Comparison of ENCODE assay signal across 8 mouse cellular contexts in the genomic region with DNA sequence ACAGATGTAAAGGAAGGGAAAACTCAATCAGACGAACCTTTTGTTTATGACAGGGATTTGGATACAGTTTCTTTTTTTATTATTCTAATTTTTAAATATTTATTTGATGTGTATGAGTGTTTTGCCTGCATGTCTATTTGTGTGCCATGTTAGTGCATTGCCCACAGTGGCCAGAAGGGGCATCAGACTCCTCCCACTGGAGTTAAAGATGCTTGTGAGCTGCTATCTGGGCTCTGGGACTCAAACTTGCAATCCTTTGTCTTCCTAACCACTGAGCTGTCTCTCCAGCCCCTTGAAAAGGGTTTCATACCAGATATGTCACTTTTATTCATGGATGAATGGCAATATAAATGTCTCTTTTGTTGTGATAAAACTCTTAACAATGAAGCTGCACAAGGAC.
DNase-seq lines count a peak whose midpoint lies in the region; ATAC-seq and TF ChIP-seq lines count a peak whose summit lies in the region.
"Had no signal": no experiment of that assay in that cellular context is flagged by ENCODE, and none has a peak within 500 bp of the region (broad histone marks: within the 10 kb centered on the region; RNA-seq: fewer than 3 reads in every experiment).

No protein-coding gene starts in this region.

- peak; percentile 71 for TF ChIP-seq RAD21 in MEL (IDR thresholded peaks at IDR 0.05; ENCODE audit: low read depth, low read length)

- no peak overlapping the region for H3K4me3 ChIP-seq in MEL (ENCODE audit: control insufficient read depth in 1 of 2, insufficient read depth in 1 of 2, low read depth in 2 of 2, low read length in 2 of 2)
- H3K4me3 ChIP-seq: neural tube, embryonic 13.5 days had no signal

- no peaks in the 10 kb centered on the region for H3K79me2 ChIP-seq in MEL (ENCODE audit: control insufficient read depth, insufficient read depth, low read length, poor library complexity)

- H3K4me1 ChIP-seq in MEL (ENCODE audit: control insufficient read depth in 1 of 2, insufficient read depth in 2 of 2, low read length in 2 of 2): peaks cover 3 to 11% of the 10 kb centered on the region in 2 experiments
- H3K4me1 ChIP-seq: neural tube, embryonic 13.5 days had no signal

- TF ChIP-seq CTCF in MEL (IDR thresholded peaks at IDR 0.05 in 2 of 3, conservative IDR thresholded peaks at IDR 0.05 in 1 of 3; ENCODE audit: control insufficient read depth in 1 of 3, insufficient read depth in 1 of 3, low read depth in 2 of 3, low read length in 3 of 3, poor library complexity in 1 of 3, severe bottlenecking in 1 of 3): peak; percentile 65 to 71 (median 68)

- H3K27me3 ChIP-seq in MEL (ENCODE audit: control insufficient read depth in 1 of 2, insufficient read depth in 2 of 2, low read length in 2 of 2): no peaks in the 10 kb centered on the region
- H3K27me3 ChIP-seq: neural tube, embryonic 13.5 days had no signal

- peak; percentile 61 for ATAC-seq in common myeloid progenitor, adult 5-6 weeks (replicated peaks; ENCODE audit: low read depth, poor library complexity, severe bottlenecking)
- ATAC-seq in megakaryocyte progenitor cell, adult 5-6 weeks (replicated peaks; ENCODE audit: poor library complexity): peak; percentile 64

- no peak for TF ChIP-seq POLR2A in MEL (IDR thresholded peaks at IDR 0.05; ENCODE audit: control insufficient read depth in 1 of 2, insufficient read depth in 1 of 2, low read depth in 1 of 2, low read length in 2 of 2, poor library complexity in 1 of 2)

- peaks cover 0 to 14% of the 10 kb centered on the region in 2 experiments; a peak in 2 of 4 replicates for H3K36me3 ChIP-seq in MEL (ENCODE audit: control insufficient read depth in 1 of 2, insufficient read depth in 2 of 2, low read length in 2 of 2)
- H3K36me3 ChIP-seq: neural tube, embryonic 13.5 days had no signal

- H3K27ac ChIP-seq in MEL (ENCODE audit: control insufficient read depth, low read depth, low read length): no peak overlapping the region
- H3K27ac ChIP-seq: neural tube, embryonic 13.5 days had no signal

- H3K9me3 ChIP-seq in MEL (replicated peaks; ENCODE audit: insufficient read depth, low read length): no peaks in the 10 kb centered on the region
- H3K9me3 ChIP-seq: neural tube, embryonic 13.5 days had no signal

- peak; percentile 23 to 32 for DNase-seq in layer of hippocampus, postnatal 10 days (ENCODE audit: low spot score in 2 of 2)
- no peak for DNase-seq in layer of hippocampus, postnatal 36 days
- peak; percentile 67 for DNase-seq in MEL (ENCODE audit: low read depth, low spot score)
- no peak for DNase-seq in urinary bladder, postnatal 14 days (ENCODE audit: low spot score)
- DNase-seq in ovary, postnatal 10 days (ENCODE audit: low spot score): no peak

- no peak overlapping the region for H3K9ac ChIP-seq in MEL (ENCODE audit: control insufficient read depth, low read depth, low read length, poor library complexity, severe bottlenecking)
- H3K9ac ChIP-seq: neural tube, embryonic 13.5 days had no signal

- no peak for TF ChIP-seq EP300 in MEL (IDR thresholded peaks at IDR 0.05; ENCODE audit: low read depth in 1 of 2, low read length in 2 of 2)

TF ChIP-seq in MEL, 35 proteins besides CTCF, POLR2A, EP300 and RAD21:
- TF ChIP-seq SMC3 (IDR thresholded peaks at IDR 0.05; ENCODE audit: low read depth, low read length) (peak; percentile 59), ZNF384 (IDR thresholded peaks at IDR 0.05; ENCODE audit: low read depth, low read length) (no peak), ZC3H11A (IDR thresholded peaks at IDR 0.05; ENCODE audit: low read depth, low read length) (peak; percentile 55), ETS1 (IDR thresholded peaks at IDR 0.05; ENCODE audit: low read depth, low read length) (no peak)

Comparison
In these comparisons a context has a peak if more than half of its experiments do, and no peak if none do; other contexts are left out.
1. DNase-seq: peak in layer of hippocampus, postnatal 10 days (2 of 2) and MEL (single experiment); none in layer of hippocampus, postnatal 36 days (0 of 2), urinary bladder, postnatal 14 days (single experiment) and ovary, postnatal 10 days (single experiment).